Mouse (Mus musculus) liver, postnatal 0 days (tissue): Measurements from ENCODE around the gene Cyp2f2. TPM values are rescaled to one million over a fixed set of nuclear protein-coding genes. Genes with fewer than 3 reads are reported as not detected.

ENCODE experiments used
- ATAC-seq: fragments of 200-750 bp; cut with Nextera tagmentation; 2 replicates; pipeline ENCODE4 v1.8.0; 2017; ENCODE audit warnings: mild to moderate bottlenecking, moderate library complexity
- DNase-seq: peaks from one replicate; pipeline ENCODE4 v3.0.0-alpha.2; 2016
- H3K27ac ChIP-seq: fragments of 300-500 bp; sonication (generic); 2 replicates; pipeline ENCODE4 v1.5.1; 2014; ENCODE audit warnings: antibody characterized with exemption, moderate library complexity, mild to moderate bottlenecking, low read depth
- H3K27me3 ChIP-seq: fragments of 300-500 bp; sonication (generic); 2 replicates; pipeline ENCODE4 v1.6.1; 2014; ENCODE audit warnings: low read length, control low read depth, mixed read lengths; ENCODE audit not compliant: insufficient read depth
- H3K36me3 ChIP-seq: fragments of 300-500 bp; sonication (generic); replicated peaks from 2 replicates; pipeline ENCODE4 v1.6.1; 2014; ENCODE audit warnings: mild to moderate bottlenecking, control low read depth, low read length, moderate library complexity, mixed read lengths; ENCODE audit not compliant: insufficient read depth
- H3K4me1 ChIP-seq: fragments of 300-500 bp; sonication (generic); 2 replicates; pipeline ENCODE4 v1.6.1; 2014; ENCODE audit warnings: antibody characterized with exemption, mild to moderate bottlenecking, control low read depth; ENCODE audit not compliant: insufficient read depth
- H3K4me2 ChIP-seq: fragments of 300-500 bp; sonication (generic); 2 replicates; pipeline ENCODE4 v1.6.1; 2014; ENCODE audit warnings: low read depth, mild to moderate bottlenecking, low read length, moderate library complexity, mixed read lengths
- H3K4me3 ChIP-seq: fragments of 300-500 bp; sonication (generic); 2 replicates; pipeline ENCODE4 v1.5.1; 2014; ENCODE audit warnings: low read depth, low read length
- H3K9ac ChIP-seq: fragments of 300-500 bp; sonication (generic); replicated peaks from 2 replicates; pipeline ENCODE4 v1.6.1; 2014; ENCODE audit warnings: mild to moderate bottlenecking, moderate library complexity
- H3K9me3 ChIP-seq: fragments of 300-500 bp; sonication (generic); 2 replicates; pipeline ENCODE4 v1.6.1; 2016; ENCODE audit warnings: mild to moderate bottlenecking, control low read depth, low read length, mixed read lengths
- CTCF ChIP-seq: sonication (generic); IDR thresholded peaks from 2 replicates; pipeline ENCODE4 v1.5.1; 2016; ENCODE audit warnings: antibody characterized with exemption, low read depth
- EP300 ChIP-seq: IDR thresholded peaks from 2 replicates; pipeline ENCODE4 v1.6.1; 2016; ENCODE audit warnings: antibody characterized with exemption, low read depth, mild to moderate bottlenecking
- WGBS: fragments of 180-500 bp; shearing (Covaris S2); extraction: QIAGEN DNeasy Blood & Tissue Kit; methylation state at CpG from one replicate; pipeline ENCODE4 v1.1.7; 2014; ENCODE audit not compliant: insufficient replicate concordance; 5-methylcytosine and 5-hydroxymethylcytosine counted together
- microRNA-seq: library from miRNA; unstranded; fragments of <30 nt; microRNA quantifications from one replicate; pipeline ENCODE4, GENCODE M21; 2016
- polyA plus RNA-seq: library from polyadenylated mRNA; unstranded; fragments of >200 nt; fragmentation: Nextera tagmentation; extraction: Ambion mirVana; gene quantifications from 2 replicates; pipeline ENCODE4 v1.2.1, GENCODE M21; 2015

Cyp2f2 gene
- polyA plus RNA-seq, 1 experiment from 2014 or later, result 59.6 TPM

DNA sequence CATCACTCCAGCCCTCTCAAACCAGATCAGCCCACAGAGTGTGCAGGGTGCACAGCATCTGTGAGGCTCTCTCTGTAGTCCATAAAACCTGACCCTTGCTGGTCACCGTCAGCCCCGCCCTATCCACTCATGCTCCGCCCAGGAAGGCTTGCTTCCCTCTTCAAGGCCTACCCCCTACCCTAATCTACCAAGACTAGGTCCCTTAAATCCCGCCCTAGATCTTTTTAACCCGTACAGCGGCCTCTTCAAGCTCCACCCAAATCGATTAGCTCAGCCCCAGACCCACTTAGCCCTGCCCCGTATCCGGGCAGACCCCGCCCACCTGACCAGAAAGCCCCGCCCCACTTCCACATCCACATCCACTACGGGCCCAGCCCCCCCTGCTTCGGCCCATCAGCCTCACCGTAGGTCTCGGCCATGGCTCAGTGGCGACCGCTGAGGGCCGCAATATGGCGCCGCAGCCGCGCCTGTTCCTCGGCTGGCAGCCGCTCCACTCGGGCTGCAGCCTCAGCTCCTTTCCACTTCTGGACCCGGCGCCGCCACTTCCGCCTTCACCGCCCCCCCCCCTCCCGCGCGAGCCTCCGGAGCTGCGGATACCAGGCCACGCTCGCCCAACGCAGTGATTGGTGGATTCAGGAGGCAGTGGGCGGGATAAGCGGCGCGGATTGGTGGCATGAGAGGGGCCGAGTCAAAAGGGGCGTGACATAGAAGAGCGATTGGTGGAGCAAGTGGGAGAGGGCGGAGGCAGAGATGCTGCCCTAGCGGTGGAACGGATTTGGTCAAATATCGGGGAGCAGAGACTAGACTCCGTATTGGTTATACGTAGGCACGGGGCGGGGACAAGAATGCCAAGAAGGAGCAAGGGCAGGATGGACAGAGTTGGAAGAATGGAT lies 58.9 kb downstream of the Cyp2f2 start, which contains the start of gene Rab4b:
Gene Rab4b (minus strand): TSS at position 573 of the 893 bp plus-strand sequence.
- H3K9ac ChIP-seq, result peak within 1 kb of the TSS; percentile 63
- 0 out of 2 replicates have a peak, but pooled peaks cover 7% of the 10 kb centered on the region for H3K36me3 ChIP-seq
- under 1% methylated on average over 51 of the region's 53 CpGs for whole genome bisulfite sequencing
- DNase-seq (peak; percentile 99), ATAC-seq (peak; percentile 94)
- H3K27ac ChIP-seq, result peak within 1 kb of the TSS; percentile 87
- TF ChIP-seq EP300, result peak; percentile 50; the same call in 1 of the 2 replicates
- TF ChIP-seq CTCF, result peak; percentile 74
- no peaks in the 10 kb centered on the region for H3K27me3 ChIP-seq
- no peaks in the 10 kb centered on the region for H3K9me3 ChIP-seq
- peak within 1 kb of the TSS; percentile 73 for H3K4me2 ChIP-seq
- peaks cover 21% of the 10 kb centered on the region for H3K4me1 ChIP-seq
- H3K4me3 ChIP-seq, result peak within 1 kb of the TSS; percentile 67

DNA sequence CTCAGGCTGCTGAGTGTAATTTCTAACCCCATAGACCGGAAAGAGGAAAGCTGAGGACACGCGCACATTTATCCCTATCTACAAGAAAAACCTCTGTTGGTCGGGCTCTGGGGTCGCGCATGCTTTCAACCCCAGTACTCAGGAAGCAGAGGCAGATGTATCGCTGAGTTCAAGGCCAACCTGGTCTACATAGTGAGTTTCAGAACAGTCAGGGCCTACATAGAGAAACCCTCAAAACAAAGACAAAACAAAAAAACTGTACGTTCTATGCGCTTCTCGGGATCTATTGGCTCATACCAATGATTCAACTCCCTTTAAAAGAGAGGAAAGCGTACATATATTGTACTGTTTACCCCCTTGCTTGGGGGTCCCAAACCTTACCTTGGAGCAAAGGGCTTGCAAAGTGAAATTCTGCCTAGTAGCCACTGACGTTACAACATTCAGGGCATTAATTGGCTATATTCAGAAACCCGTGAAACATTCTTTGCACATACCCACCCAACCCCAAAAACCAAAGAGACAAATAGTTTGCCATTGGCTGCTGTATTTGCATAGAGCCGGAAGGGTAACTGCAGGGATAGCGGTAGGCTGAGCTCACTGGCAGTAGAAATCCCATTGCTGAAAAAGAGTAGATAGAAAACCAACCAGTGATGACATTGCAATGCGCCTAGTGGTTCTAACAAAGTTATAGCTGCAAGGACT lies 59.7 kb downstream of the Cyp2f2 start:
- no peak for DNase-seq
- no peak for ATAC-seq
- no peaks in the 10 kb centered on the region for H3K27me3 ChIP-seq
- H3K4me1 ChIP-seq, result peaks cover 21% of the 10 kb centered on the region
- no peak overlapping the region for H3K9ac ChIP-seq
- H3K4me2 ChIP-seq, result peak overlapping the region; percentile 73
- WGBS, result 43% methylated on average over 16 of the region's 16 CpGs
- peak overlapping the region; percentile 67 for H3K4me3 ChIP-seq
- H3K9me3 ChIP-seq, result no peaks in the 10 kb centered on the region
- TF ChIP-seq EP300 (no peak), CTCF (no peak)
- H3K36me3 ChIP-seq, result peaks cover 6% of the 10 kb centered on the region
- peak overlapping the region; percentile 87; the same call in 1 of the 2 replicates for H3K27ac ChIP-seq

DNA sequence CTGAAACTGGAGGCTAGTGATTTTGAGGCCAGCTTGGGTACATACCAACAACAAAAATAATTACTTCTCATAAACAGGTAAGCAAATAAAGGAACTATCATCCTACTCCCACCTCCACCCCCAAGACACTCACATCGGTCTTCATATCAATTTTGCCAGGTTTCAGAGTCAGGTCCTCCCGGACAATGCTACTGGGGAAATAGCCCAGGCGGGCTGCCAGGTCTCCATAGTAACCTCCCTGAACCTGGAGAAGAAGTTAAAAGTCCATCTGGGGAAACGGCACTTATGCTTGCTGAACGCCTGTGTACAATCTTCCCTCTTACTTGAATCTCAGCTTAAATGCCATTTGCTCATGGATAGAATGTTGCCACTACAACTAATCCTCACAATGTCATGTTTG lies 60.3 kb downstream of the Cyp2f2 start:
- no peaks in the 10 kb centered on the region for H3K9me3 ChIP-seq
- DNase-seq, result peak; percentile 71
- peak overlapping the region; percentile 0; the same call in 1 of the 2 replicates for H3K4me2 ChIP-seq
- WGBS, result 56% methylated on average over 5 of the region's 5 CpGs
- no peak overlapping the region for H3K9ac ChIP-seq
- H3K4me3 ChIP-seq, result no peak overlapping the region
- no peak for TF ChIP-seq EP300
- no peak for TF ChIP-seq CTCF
- peaks cover 21% of the 10 kb centered on the region for H3K4me1 ChIP-seq
- no peak for ATAC-seq
- no peaks in the 10 kb centered on the region for H3K27me3 ChIP-seq
- peak overlapping the region; percentile 87; the same call in 1 of the 2 replicates for H3K27ac ChIP-seq
- peaks cover 4% of the 10 kb centered on the region for H3K36me3 ChIP-seq

DNA sequence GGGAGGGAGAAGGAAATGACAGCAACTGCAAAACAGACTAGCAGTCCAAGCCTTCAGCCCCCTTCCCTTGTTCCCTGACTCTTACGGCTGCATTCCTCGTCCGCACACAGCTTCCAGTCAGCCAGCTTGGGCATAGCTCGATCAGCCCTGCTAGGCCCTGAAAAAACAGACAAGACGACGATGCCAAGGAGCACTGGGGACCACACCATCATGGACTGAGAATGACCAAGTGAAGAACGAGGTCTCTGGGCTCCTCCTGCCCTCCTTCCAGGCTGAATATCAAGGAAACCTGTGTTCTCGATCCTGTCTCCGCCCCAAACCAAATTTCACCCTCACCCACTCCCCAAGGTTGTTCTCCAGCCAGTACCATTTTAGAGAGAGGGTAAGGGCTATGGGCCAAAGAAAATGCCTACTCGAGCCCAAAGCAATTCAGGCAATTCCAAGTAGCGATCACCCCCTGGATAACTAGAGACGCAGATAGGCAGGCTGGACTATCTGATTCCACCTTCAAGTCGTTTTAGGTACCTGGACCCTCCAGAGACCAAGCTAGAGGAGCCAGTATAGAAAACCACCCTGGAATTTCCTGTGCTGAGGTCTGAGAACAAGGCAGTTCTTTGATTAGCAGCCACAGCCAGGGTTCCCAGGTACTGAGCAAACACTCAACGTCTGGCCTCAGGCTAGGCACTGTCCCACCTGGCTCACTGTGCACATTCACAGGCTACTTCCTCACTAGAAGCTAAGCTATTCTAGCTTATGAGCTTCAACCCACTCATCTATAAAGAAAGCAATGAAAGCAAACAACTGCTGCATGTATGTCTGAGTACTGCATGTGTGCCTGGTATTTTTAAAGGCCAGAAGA lies 61.4 kb downstream of the Cyp2f2 start, which contains the start of the genes Gm21983 and Mia:
Gene Gm21983 (minus strand): TSS at position 250 of the 859 bp plus-strand sequence.
Gene Mia (minus strand): TSS at position 321 of the 859 bp plus-strand sequence.
- H3K4me2 ChIP-seq, result peak within 1 kb of the TSS; percentile 0; the same call in 1 of the 2 replicates
- TF ChIP-seq CTCF (no peak), EP300 (no peak)
- H3K27me3 ChIP-seq, result no peaks in the 10 kb centered on the region
- H3K4me1 ChIP-seq, result peaks cover 21% of the 10 kb centered on the region
- H3K9ac ChIP-seq, result no peak within 1 kb of the TSS
- H3K9me3 ChIP-seq, result no peaks in the 10 kb centered on the region
- DNase-seq (no peak), ATAC-seq (no peak)
- peak within 1 kb of the TSS; percentile 87; the same call in 1 of the 2 replicates for H3K27ac ChIP-seq
- H3K36me3 ChIP-seq, result peaks cover 13% of the 10 kb centered on the region
- 73% methylated on average over 14 of the region's 14 CpGs for WGBS
- H3K4me3 ChIP-seq, result no peak within 1 kb of the TSS

DNA sequence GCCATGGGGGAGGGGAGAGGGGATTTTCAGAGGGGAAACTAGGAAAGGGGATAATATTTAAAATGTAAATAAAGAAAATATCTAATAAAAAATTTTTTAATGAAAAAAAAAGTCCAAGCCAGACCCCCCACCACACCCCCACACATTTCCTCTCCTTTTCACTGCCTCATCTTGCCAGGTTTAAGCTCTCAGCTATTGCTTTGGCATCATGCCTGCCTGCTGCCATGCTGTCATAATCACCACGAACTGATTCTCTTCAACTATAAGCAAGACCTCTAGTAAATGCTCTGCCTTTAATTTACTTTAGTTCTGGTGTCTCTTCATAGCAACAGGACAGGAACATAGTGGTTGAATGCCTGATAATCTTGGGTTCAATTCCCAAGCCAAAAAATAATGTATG lies 62.8 kb downstream of the Cyp2f2 start:
- WGBS, result 57% methylated on average over 1 of the region's 1 CpGs
- H3K9ac ChIP-seq, result no peak overlapping the region
- no peak for DNase-seq
- no peak for ATAC-seq
- no peak for TF ChIP-seq CTCF
- TF ChIP-seq EP300, result no peak
- H3K9me3 ChIP-seq, result no peaks in the 10 kb centered on the region
- peaks cover 22% of the 10 kb centered on the region for H3K36me3 ChIP-seq
- peaks cover 21% of the 10 kb centered on the region for H3K4me1 ChIP-seq
- no peak overlapping the region for H3K27ac ChIP-seq
- H3K4me2 ChIP-seq, result no peak overlapping the region
- H3K27me3 ChIP-seq, result no peaks in the 10 kb centered on the region
- no peak overlapping the region for H3K4me3 ChIP-seq

Small RNAs within 50 kb of the gene (microRNA-seq; reads per million reads assigned to microRNA genes)
- gene Mir3101, result not detected

Other genes with a start within 250 kb of the Cyp2f2 start
- 19.3 and 19.6 TPM in 2 replicates for gene Cyp2a22, start 180.5 kb upstream of the Cyp2f2 start, polyA plus RNA-seq
- gene Cyp2a12, start 90.8 kb upstream of the Cyp2f2 start, polyA plus RNA-seq, result 70.2 and 81.9 TPM in 2 replicates
- not detected in 2 replicates for gene Cyp2t4, start 33.8 kb downstream of the Cyp2f2 start, polyA plus RNA-seq
- gene Egln2, start 46.9 kb downstream of the Cyp2f2 start, polyA plus RNA-seq, result 32.9 and 33.5 TPM in 2 replicates
- 31.5 and 32.7 TPM in 2 replicates for gene Rab4b, start 59.0 kb downstream of the Cyp2f2 start, polyA plus RNA-seq
- gene Gm21983, start 61.2 kb downstream of the Cyp2f2 start, polyA plus RNA-seq, result not detected in 2 replicates
- 0.88 and 0.99 TPM in 2 replicates for gene Mia, start 61.2 kb downstream of the Cyp2f2 start, polyA plus RNA-seq
- 1.00 and 1.1 TPM in 2 replicates for gene BC024978, start 75.9 kb downstream of the Cyp2f2 start, polyA plus RNA-seq
- gene Snrpa, start 76.4 kb downstream of the Cyp2f2 start, polyA plus RNA-seq, result 39.3 and 44.9 TPM in 2 replicates
- 1.2 and 1.5 TPM in 2 replicates for gene Itpkc, start 108.8 kb downstream of the Cyp2f2 start, polyA plus RNA-seq
- gene Coq8b, start 113.1 kb downstream of the Cyp2f2 start, polyA plus RNA-seq, result 20.1 and 23.5 TPM in 2 replicates
- 1.1 and 1.2 TPM in 2 replicates for gene Numbl, start 138.5 kb downstream of the Cyp2f2 start, polyA plus RNA-seq
- 7.2 and 9.2 TPM in 2 replicates for gene Ltbp4, start 217.8 kb downstream of the Cyp2f2 start, polyA plus RNA-seq
- 9.5 and 10.9 TPM in 2 replicates for gene Shkbp1, start 236.1 kb downstream of the Cyp2f2 start, polyA plus RNA-seq
- gene Gm20479, start 237.5 kb downstream of the Cyp2f2 start, polyA plus RNA-seq, result 1.1 TPM in 1 of 2 replicates, not detected in the other